Mouse (Mus musculus): ENCODE data around the gene Dhx37. TPM values are rescaled to one million over a fixed set of nuclear protein-coding genes. Genes with fewer than 3 reads are reported as not detected.
"Not testable (repeated sequence)": the region's sequence is repeated elsewhere in the genome, so short reads cannot be mapped to it uniquely, and the experiment has no call there.

Gene Dhx37
- polyA plus RNA-seq, 1 experiment from 2014 or later: 3.3 TPM

GRCm38 (mm10) chr5:125390906-125391477, 42.9 kb downstream of the Dhx37 start:
- no peak for ATAC-seq
- no peaks in the 10 kb centered on the region for H3K27me3 ChIP-seq (ENCODE audit: insufficient read depth, low read length)
- no peak overlapping the region for H3K4me2 ChIP-seq (ENCODE audit: low read depth, low read length)
- peaks cover 9% of the 10 kb centered on the region for H3K36me3 ChIP-seq (replicated peaks; ENCODE audit: insufficient read depth, low read length)
- H3K9ac ChIP-seq (replicated peaks): peak overlapping the region; percentile 36; the same call in 1 of the 2 replicates
- peak overlapping the region; percentile 100 for H3K27ac ChIP-seq (ENCODE audit: low read depth)
- no peak overlapping the region for H3K4me3 ChIP-seq (ENCODE audit: low read depth, low read length)
- 81% methylated on average over 3 of the region's 3 CpGs for WGBS (ENCODE audit: insufficient replicate concordance)
- no peak for DNase-seq
- peaks cover 40% of the 10 kb centered on the region for H3K4me1 ChIP-seq (ENCODE audit: insufficient read depth)
- H3K9me3 ChIP-seq (ENCODE audit: low read length): no peaks in the 10 kb centered on the region
- TF ChIP-seq CTCF (IDR thresholded peaks at IDR 0.05; ENCODE audit: low read depth) (no peak), EP300 (IDR thresholded peaks at IDR 0.05; ENCODE audit: low read depth) (no peak)

- Histone ChIP-seq H3K4me2 (ENCODE audit: low read depth, low read length) (peak within 1 kb of the TSS; percentile 91), H3K9ac (replicated peaks) (peak within 1 kb of the TSS; percentile 100), H3K4me1 (ENCODE audit: insufficient read depth) (peaks cover 37% of the 10 kb centered on the region), H3K4me3 (ENCODE audit: low read depth, low read length) (peak within 1 kb of the TSS; percentile 100), H3K27me3 (ENCODE audit: insufficient read depth, low read length) (no peaks in the 10 kb centered on the region), H3K9me3 (ENCODE audit: low read length) (no peaks in the 10 kb centered on the region), H3K36me3 (replicated peaks; ENCODE audit: insufficient read depth, low read length) (peaks cover 20% of the 10 kb centered on the region), H3K27ac (ENCODE audit: low read depth) (peak within 1 kb of the TSS; percentile 100)
- peak; percentile 59 for ATAC-seq
- peak; percentile 93 for DNase-seq
- TF ChIP-seq CTCF (IDR thresholded peaks at IDR 0.05; ENCODE audit: low read depth): no peak
- TF ChIP-seq EP300 (IDR thresholded peaks at IDR 0.05; ENCODE audit: low read depth): peak; percentile 51
- under 1% methylated on average over 63 of the region's 69 CpGs for WGBS (ENCODE audit: insufficient replicate concordance)
Observed at GRCm38 (mm10) chr5:125389579-125390441, 44.1 kb downstream of the Dhx37 start, which contains the start of gene Ubc. Gene Ubc (minus strand): TSS chr5:125390202.

GRCm38 (mm10) chr5:125389131-125389578, 44.8 kb downstream of the Dhx37 start, which contains the start of gene Gm10382:
Gene Gm10382 (plus strand): TSS chr5:125389322.
- Histone ChIP-seq H3K27me3 (ENCODE audit: insufficient read depth, low read length) (no peaks in the 10 kb centered on the region), H3K4me2 (ENCODE audit: low read depth, low read length) (peak within 1 kb of the TSS; percentile 91), H3K36me3 (replicated peaks; ENCODE audit: insufficient read depth, low read length) (peaks cover 26% of the 10 kb centered on the region), H3K9ac (replicated peaks) (peak within 1 kb of the TSS; percentile 100), H3K4me3 (ENCODE audit: low read depth, low read length) (peak within 1 kb of the TSS; percentile 100), H3K9me3 (ENCODE audit: low read length) (no peaks in the 10 kb centered on the region), H3K27ac (ENCODE audit: low read depth) (peak within 1 kb of the TSS; percentile 100), H3K4me1 (ENCODE audit: insufficient read depth) (peaks cover 37% of the 10 kb centered on the region)
- peak; percentile 28 for ATAC-seq
- TF ChIP-seq CTCF (IDR thresholded peaks at IDR 0.05; ENCODE audit: low read depth) (no peak), EP300 (IDR thresholded peaks at IDR 0.05; ENCODE audit: low read depth) (0 out of 2 replicates have a peak, but pooled peaks have one; percentile 7)
- peak; percentile 94 for DNase-seq
- under 1% methylated on average over 41 of the region's 41 CpGs for WGBS (ENCODE audit: insufficient replicate concordance)

GRCm38 (mm10) chr5:125388358-125389092, 45.4 kb downstream of the Dhx37 start:
- Histone ChIP-seq H3K4me2 (ENCODE audit: low read depth, low read length) (peak overlapping the region; percentile 91), H3K9ac (replicated peaks) (peak overlapping the region; percentile 100), H3K27ac (ENCODE audit: low read depth) (peak overlapping the region; percentile 100), H3K36me3 (replicated peaks; ENCODE audit: insufficient read depth, low read length) (peaks cover 29% of the 10 kb centered on the region), H3K4me1 (ENCODE audit: insufficient read depth) (peaks cover 31% of the 10 kb centered on the region), H3K4me3 (ENCODE audit: low read depth, low read length) (peak overlapping the region; percentile 100), H3K9me3 (ENCODE audit: low read length) (no peaks in the 10 kb centered on the region), H3K27me3 (ENCODE audit: insufficient read depth, low read length) (no peaks in the 10 kb centered on the region)
- WGBS (ENCODE audit: insufficient replicate concordance): 15% methylated on average over 13 of the region's 13 CpGs
- no peak for TF ChIP-seq CTCF (IDR thresholded peaks at IDR 0.05; ENCODE audit: low read depth)
- no peak for TF ChIP-seq EP300 (IDR thresholded peaks at IDR 0.05; ENCODE audit: low read depth)
- no peak for ATAC-seq
- DNase-seq: no peak

GRCm38 (mm10) chr5:125387295-125387694, 46.6 kb downstream of the Dhx37 start:
- ATAC-seq; H3K4me3 ChIP-seq (ENCODE audit: low read depth, low read length); DNase-seq; H3K9me3 ChIP-seq (ENCODE audit: low read length); H3K9ac ChIP-seq (replicated peaks); H3K27me3 ChIP-seq (ENCODE audit: insufficient read depth, low read length); H3K27ac ChIP-seq (ENCODE audit: low read depth): not testable (repeated sequence)
- peak overlapping the region; percentile 35; the same call in 1 of the 2 replicates for H3K4me2 ChIP-seq (ENCODE audit: low read depth, low read length)
- WGBS (ENCODE audit: insufficient replicate concordance): 73% methylated on average over 3 of the region's 6 CpGs
- H3K4me1 ChIP-seq (ENCODE audit: insufficient read depth): peaks cover 28% of the 10 kb centered on the region
- peaks cover 29% of the 10 kb centered on the region for H3K36me3 ChIP-seq (replicated peaks; ENCODE audit: insufficient read depth, low read length)

Data from liver, postnatal 0 days (tissue).